Mouse (Mus musculus): ENCODE data around the gene Ugt1a1.
"Not testable (repeated sequence)": the region's sequence is repeated elsewhere in the genome, so short reads cannot be mapped to it uniquely, and the experiment has no call there.

The Ugt1a1 gene

DNA sequence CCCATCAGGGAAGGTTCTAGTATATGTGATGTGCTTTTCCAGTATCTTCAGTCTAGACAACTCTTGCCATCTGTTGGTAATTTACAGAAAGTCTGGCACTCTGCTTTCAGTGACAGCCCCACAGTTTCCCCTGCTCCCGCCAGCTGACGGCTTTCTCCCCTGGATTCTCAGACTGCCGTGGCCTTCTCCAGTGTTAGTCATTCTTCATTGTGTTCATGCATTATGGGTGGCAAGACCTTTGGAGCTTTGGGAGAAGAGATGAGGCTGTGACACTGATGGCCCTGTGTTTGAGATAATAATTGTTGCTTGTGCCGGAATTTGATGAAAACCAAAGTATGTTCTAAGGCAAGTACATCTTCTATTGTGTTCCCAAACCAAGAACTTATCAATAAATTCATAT is 6.8 kb downstream of the Ugt1a1 start:
- CTCF ChIA-PET: no interaction called here

DNA sequence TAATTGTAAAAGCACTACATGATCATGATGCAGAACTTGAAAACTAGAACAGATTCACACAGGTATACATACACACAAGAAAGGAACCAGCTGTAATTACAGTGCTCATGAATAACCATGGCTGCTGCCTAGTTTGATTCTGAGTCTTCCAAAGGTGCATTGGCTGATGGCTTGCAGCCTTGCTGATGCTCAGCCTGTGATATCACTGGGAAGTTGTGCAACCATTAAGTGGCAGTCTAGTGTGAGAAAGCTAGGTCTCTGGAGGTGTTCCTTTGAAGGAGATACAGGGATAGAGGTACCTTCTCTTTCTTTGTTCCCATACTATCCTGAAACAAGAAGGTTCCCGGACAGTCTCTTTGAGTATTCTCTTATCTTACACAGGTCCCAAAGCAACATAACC is 7.3 kb downstream of the Ugt1a1 start:
- CTCF ChIA-PET: no interaction called here

DNA sequence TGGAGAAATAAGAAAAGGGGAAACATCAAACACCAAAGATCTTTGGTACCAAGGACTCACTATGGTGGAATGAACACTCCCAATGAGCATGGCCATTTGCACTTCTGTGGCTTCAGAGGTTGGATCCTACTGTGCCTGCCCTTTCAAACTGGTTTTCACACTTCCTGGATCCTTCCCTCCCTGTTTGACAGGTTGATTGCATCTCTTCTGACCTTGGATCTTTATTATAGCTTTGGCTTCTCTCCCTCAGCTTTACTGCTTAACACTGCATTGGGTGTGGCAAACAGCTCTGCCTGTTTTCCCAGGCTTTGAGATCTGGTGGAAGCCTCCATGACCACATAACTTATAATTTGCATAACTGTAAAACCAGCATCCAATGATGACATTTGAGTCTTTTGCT is 8.6 kb downstream of the Ugt1a1 start:
- CTCF ChIA-PET: no interaction called here

DNA sequence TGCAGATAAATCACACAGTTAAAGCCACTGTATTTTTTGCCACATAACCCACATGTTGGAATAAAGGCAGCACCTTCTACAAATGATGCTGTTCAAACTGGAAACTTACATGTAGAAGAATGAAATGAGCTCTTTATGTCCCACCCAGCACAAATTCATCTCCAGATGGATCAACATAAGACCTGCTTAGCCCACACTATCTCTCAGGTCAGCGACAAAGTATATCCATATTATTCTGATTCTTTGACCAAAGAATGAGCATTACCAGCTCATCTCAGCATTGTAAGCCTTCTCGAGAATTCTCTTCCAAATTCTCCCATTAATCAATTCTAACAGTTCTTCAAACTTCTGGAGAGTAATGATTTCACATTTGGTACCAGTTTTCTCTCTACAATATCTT is 10.5 kb downstream of the Ugt1a1 start:
- CTCF ChIA-PET: no interaction called here

DNA sequence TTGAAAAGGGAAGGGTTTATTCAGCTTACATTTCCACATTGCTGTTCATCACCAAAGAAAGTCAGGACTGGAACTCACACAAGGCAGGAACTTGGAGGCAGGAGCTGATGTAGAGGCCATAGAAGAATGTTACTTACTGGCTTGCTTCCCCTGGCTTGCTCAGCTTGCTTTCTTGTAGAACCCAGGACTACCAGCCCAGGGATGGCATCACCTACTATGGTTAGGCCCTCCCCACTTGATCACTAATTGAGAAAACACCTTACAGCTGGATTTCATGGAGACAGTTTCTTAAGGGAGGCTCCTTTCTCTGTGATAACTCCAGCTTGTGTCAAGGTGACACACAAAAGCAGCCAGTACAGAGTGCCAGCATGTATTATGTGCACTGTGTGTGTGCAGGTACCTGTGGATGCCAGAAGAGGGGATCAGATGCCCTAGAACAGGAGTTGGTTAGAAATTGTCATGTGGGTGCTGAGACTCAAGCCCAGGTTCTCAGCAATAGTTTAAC is 11.3 kb downstream of the Ugt1a1 start:
- CTCF ChIA-PET: interaction anchor here (0.6 kb wide), 3 partner anchors 53 to 933 kb away, joined by 4 to 7 read pairs (median 4); no protein-coding TSS in a partner anchor

DNA sequence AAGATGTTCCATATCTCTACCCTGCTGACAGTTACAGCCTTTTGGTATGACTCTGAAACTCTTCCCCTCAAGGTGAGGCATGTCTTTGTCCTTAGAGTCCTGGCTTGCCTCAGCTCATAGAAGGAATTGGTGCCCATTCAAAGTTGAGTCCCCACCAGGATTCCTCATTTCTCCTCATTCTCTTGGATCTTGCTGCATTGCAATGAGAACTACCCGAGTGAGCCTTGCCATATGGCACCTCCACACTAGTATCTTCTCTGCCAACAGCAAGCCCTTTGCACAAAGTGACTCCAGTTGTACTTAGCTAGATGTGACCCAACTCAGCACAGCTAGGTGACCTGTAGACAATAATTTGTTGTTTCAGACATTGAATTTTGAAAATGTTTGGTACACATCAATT is 11.8 kb downstream of the Ugt1a1 start:
- CTCF ChIA-PET: no interaction called here

DNA sequence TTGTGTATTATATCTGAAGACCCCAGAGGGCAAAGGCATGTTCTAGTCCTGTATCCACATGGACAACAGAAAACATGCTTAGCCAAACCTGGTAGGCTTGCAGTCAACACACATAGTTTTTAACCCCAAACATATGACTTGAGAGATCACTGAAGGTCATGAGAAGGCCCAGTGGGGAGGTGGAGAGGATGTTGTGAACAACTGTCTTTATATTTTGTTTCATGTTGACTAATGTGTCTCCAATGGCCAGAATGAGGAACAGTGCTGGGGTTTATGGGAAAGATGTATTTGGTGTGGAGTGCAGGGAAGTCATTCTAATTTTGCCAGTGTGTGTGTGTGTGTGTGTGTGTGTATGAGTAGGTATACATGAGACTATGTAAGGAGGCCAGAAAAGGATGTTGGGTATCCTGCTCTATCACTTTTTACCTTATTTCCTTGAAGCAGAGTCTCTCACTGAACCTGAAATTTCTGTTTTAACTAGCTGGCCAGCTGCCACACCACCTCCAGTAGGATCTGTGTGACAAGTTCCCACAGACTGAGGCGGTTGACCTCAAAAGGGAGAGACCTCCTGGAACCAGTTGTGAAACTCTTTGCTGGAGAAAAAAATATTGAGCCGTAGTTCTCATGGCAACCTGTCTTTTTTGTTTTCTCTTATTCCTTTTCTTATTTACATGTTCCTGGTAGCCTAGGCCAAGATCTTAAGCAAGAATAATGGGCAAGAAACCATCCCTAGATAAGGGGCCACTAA is 12.4 kb downstream of the Ugt1a1 start:
- CTCF ChIA-PET: no interaction called here

DNA sequence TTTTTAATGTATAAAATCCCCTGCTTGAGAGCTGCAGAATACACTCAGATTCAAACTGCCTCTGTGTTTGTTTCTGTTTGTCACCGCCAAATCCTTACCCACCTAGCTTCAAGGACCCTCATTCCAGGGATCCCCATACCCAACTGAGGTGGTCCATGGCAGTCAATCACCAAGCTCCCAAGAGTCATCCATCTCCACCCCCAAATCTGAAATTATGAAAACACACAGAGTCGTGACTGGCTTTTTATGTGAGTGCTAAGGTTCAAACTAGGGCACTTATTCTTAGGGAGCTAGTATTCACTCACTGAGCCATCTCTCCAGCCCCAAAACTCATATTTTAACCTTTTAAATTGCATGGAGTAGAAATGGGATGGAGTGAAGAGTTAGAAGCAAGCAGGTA is 13.5 kb downstream of the Ugt1a1 start:
- CTCF ChIA-PET: not testable (repeated sequence)

DNA sequence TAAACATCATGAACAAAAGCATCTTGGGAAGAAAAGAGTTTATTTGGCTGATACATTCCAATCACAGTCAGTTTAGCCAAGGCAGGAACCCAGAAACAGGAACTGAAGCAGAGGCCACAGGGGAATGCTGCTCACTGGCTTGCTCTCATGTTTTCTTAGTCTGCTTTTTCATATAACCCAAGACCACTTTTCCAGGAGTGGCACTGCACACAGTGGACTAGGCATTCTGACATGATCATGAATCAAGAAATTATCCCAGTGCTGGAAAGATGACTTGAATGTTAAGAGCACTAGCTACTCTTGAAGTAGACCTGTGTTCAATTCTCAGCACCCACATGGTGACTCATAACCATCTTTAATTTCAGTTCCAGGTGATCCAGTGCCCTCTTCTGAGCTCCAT is 14.0 kb downstream of the Ugt1a1 start:
- CTCF ChIA-PET: no interaction called here

DNA sequence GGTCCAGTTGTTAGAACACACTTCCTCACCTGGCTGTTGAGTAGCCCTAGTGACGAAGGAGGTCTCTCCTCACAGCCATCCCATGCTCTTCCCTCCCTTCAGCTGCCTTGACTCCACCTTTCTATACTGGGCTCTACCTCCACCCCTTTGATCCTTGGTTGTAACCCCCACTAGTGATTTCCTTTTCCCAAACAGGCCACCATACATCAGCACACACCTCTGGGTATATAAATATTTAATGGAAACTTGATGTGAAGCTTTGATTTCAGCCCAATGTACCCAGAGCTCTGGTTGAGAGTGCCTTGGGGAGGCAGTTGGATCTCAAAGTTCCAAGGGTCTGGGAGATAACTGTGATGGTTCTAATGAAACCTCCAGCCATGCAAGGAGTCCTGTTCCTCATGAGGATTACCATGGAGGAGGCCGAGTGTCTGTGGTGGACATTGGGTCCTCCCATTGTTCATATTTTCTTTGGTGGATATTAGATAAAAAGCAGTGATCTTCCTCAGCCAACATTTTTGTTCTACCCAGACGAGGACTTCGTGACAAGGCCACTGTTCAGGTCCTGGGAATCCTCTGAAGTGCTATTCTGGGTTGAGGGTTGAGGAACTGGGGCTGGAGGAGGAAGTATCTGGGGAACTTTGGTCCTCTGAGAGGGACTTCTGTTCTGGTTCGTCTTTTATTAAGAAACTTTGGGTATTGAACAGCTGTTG is 15.1 kb downstream of the Ugt1a1 start, which contains the start of gene Mroh2a:
Gene Mroh2a (plus strand): TSS at position 317 of the 710 bp plus-strand sequence.
- CTCF ChIA-PET: no interaction called here

DNA sequence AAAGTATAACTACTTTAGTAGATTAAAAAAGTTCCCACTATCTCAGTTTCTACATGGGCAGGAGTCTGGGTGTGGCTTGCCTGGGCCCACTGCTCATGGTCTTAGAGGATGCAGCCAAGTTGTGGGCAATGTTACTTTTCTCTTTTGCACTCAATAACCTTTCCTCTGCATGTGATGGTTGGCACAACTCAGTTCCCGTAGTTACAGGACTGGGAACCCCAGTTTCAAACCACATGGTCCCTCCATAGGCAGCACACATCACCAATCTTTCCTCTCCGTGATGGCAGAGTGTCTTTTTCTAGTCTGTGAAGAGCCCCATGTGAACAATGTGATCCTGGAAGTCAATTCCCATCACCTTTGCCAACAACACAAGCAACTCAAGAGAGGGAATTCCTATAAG is 15.7 kb downstream of the Ugt1a1 start:
- CTCF ChIA-PET: no interaction called here

DNA sequence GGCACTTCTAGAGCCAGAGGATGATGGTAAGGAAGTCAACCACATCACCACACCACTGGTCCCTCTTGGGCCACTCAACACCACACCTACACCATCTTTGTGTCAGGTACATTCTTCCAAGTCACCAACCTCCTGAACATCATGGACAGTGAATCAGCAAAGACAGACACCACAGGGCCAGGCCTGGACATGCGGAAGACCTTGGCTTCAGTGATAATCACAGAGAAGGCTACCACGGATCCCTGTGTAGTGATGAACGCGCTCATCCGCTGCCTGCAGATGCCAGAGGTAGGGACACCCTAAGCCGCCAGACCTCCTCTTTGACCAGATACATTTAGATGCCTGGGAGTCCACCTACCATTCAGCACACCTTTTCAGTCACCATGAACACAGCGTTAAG is 16.4 kb downstream of the Ugt1a1 start:
- CTCF ChIA-PET: no interaction called here

DNA sequence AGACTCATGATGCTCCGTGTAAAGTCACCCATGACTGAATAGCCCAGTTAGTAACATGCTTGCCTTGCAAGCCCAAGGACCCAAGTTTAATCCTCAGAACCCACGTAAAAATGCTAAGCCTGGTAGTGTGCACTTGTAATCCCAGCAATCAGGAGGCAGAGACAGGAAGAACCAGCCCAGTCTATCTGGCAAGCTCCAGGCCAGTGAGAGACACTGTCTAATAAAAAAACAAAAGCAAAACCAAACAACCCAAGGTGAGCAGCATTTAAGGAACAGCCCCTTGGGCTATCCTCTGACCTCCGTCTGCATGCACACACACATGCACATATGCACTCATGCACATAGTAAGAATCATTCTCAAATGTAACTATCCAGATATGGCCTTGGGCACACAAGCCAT is 17.8 kb downstream of the Ugt1a1 start:
- CTCF ChIA-PET: no interaction called here

DNA sequence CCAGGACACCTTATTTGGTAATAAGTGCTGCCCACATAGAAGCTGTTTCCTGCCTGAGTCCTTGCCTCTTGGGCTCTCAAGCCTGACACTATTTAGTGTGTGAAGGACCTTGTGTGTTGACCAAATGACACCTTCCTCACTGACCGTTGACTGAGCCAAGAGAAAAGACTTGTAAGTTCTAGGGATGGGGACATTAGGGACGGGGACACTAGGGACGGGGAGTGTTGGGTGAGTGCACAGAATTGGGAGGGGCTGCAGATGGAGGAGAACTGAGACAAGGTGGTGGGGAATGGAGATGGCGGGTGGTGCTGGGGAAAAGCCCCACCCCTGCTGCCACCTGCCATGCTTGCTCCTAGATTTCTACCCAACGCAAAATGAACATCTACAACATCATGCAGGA is 18.2 kb downstream of the Ugt1a1 start:
- CTCF ChIA-PET: no interaction called here

DNA sequence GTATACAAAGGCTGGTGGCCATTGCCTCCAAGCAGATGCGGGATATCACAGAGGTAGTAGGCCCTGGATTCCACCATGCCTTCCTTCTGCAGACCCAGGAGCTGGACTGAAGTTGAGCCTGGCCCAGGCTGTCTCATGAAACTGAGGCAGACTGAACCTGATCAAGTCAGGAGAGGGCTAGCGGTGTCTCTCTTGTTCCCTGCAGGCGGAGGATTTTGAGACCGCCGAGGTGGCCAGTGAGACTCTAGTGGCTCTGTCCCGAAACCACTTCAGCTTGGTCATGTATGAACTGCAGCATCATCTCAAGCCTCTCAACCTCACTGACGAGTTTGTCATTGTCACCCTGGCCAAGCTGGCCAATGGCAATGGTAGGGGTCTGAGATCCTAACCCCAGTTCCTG is 18.7 kb downstream of the Ugt1a1 start:
- CTCF ChIA-PET: no interaction called here

DNA sequence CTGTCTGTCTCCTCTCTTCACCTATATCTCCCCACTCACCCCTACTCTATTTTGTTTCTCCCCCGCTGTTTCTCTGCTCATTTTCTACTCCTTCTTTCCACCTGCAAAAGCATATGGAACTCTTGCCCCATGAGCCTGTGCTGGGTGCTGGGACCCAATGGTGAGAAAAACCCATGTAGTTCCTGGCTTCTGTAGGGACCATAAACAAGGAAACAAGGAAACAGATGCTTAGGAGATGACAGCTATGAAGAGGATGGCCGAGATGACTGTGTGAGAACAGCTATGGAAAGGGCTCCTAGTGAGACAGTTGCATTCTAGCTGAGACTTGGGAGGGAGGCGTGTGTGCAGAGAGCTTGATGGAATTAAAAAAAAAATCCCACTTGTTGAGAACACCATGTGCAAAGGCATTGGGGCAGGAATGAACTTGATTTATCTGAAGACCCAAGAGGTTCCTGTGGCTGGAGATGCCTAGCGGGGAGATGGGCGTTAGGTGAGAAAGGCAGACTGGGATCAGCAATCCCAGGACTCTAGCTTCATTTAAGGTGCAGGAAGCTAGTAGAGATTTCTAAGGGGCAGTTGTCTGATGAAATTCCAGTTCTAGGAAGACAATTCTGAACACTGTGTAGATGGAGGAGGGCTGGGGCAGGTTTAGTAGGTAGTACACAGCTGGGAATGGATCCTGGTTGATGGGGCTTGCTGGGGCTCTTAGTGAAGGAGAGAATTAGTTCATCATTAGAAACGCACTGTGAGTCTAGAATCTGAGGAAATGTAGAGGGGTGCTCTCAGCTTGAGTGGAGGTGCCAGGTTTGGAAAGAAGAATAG is 19.4 kb downstream of the Ugt1a1 start:
- CTCF ChIA-PET: interaction anchor here (0.7 kb wide), 1 partner anchor 17 kb away, joined by 3 read pairs; no protein-coding TSS in a partner anchor

DNA sequence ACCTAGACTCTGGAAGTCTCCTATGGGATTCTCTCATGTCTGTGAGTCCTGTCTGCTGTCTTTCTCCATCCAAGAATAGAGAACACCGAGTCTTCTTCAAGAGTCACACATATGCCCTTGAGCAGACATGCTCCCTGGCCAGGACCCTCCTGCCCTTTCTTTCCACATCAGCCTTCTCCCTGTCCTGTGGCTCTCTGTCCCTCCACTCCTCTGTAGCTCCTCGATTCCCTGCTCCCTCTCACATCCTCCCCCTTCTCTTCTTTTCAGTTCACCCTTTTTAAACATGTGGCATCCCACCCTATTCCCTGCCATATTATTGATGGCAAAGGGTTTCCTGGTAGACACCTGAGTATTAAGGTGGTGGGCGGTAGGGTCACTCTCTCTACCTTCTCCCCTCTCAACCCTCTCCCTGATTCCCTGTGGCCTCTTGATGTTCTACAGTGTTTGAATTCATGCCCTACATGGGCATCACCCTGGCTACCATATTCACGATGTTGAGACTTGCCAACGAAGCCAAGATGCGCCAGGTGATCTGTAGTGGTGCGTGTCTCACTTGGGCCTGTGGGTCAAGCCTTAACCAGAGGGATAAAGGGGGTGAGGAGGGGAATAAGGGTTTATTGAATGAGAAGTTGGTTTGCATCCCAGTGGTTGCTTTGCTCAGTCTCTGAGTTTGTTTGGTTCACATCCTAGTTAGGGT is 20.2 kb downstream of the Ugt1a1 start:
- CTCF ChIA-PET: interaction anchor here (0.7 kb wide), 1 partner anchor 16 kb away, joined by 3 read pairs; no protein-coding TSS in a partner anchor

DNA sequence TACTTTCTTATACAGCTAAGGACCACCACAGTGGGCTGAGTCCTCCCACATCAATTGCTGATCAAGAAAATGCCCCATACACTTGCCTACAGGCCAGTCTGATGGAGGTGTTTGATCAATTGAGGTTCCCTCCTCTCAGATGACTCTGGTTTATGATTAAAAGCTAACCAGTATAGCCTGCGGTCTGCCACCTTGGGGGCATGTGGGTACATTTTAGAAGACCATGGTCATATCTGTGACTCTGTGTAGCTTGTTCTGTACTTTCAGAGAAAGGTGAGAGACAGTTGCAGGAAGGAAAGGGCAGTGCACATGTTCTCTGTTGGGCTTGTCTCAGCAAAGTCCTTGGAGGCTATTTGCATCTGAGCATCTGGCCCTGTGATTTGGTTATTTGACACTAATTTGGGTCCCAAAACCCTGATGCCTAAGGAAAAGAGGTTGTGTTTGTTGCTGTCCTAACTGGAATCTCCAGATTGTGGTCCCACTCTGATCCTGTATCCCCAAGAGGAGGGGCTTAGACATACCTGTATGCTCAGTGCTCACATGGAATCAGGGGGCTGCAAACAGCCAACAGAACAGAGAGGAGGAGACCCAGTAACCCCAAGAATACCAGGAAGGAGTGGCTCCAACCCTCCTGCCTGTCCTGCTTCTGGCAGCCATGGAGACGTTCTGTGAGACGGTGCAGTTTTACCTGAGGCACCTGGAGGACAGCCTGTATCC is 21.1 kb downstream of the Ugt1a1 start:
- CTCF ChIA-PET: no interaction called here

DNA sequence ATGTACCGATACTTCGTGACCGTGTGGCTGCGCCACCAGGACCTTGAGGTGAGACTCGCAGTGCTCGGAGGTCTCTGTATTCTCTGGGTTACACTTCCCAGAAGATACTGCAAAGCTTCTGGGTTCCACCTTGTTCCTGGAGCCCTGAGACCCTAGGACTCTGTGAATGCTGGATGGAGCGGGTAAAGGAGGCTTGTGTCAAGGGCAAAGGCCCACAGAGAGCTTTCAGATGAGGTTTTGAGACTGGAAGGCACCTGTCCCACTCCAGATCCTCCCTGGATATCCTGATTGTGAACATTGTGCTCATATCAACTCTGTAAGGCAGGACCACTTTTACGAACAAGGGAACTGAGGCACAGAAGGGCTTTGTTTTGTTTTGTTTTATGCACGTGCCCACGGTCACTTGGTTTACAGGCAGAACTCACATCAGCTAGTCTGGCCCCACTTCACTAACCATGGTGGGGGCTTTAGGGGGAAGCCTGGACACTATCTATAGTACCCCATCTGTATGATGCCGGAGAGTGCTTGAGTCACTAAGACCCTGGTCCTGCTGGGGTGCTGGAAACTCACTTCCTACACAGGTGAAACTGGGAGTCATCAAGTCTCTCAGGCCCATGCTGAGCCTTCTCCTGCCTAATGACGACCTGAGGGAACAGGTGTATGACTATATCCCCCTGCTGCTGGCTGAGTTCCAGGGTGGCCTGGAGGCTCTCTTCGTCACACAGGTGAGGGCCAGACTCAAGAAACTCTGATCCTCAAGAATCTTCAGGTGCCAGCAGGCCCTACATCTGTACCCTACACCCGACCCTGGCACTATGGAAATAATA is 21.9 kb downstream of the Ugt1a1 start:
- CTCF ChIA-PET: no interaction called here

DNA sequence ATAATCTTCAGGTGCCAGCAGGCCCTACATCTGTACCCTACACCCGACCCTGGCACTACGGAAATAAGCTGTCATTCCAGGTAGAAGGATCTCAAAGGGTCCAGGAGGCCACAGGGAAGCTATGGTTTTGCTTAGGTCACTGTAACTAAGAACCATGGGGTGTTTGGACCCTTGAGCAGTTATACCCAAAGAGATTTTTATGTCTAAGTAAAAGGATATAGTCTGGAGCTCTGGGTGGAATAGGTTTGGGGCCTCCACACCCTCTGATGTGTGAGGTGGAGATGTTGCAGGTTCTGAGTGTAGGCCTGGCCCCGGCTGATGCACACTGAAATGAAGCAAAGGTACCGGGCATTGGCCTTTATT is 22.5 kb downstream of the Ugt1a1 start:
- CTCF ChIA-PET: no interaction called here

All from spleen, embryonic (tissue).